Mouse (Mus musculus): Measurements from ENCODE around the gene Prima1.

- no peak for TF ChIP-seq CHD2 (IDR thresholded peaks at IDR 0.05; ENCODE audit: low read depth, low read length)
- no peak for TF ChIP-seq ZC3H11A (IDR thresholded peaks at IDR 0.05; ENCODE audit: borderline replicate concordance, low read depth, low read length)
- TF ChIP-seq ZNF384 (IDR thresholded peaks at IDR 0.05; ENCODE audit: low read depth, low read length): no peak
- no peak for TF ChIP-seq MAFK (IDR thresholded peaks at IDR 0.05; ENCODE audit: insufficient read depth, low read depth, low read length)
- TF ChIP-seq HCFC1 (IDR thresholded peaks at IDR 0.05; ENCODE audit: borderline replicate concordance, insufficient read depth, low read length): no peak
Measured at GRCm38 (mm10) chr12:103155406-103155805, 86.5 kb downstream of the Prima1 start.
